Mouse (Mus musculus) heart, embryonic 12.5 days (tissue): ENCODE data around the gene Spem1. TPM values are rescaled to one million over a fixed set of nuclear protein-coding genes. Genes with fewer than 3 reads are reported as not detected.
"Not testable (repeated sequence)": the region's sequence is repeated elsewhere in the genome, so short reads cannot be mapped to it uniquely, and the experiment has no call there.

Experiments
- ATAC-seq: fragments of 200-750 bp; cut with Nextera tagmentation; 2 replicates; pipeline ENCODE4 v1.8.0; 2017; ENCODE audit warnings: moderate TSS enrichment, moderate library complexity; ENCODE audit not compliant: insufficient number of reproducible peaks, low FRiP score
- H3K27ac ChIP-seq: fragments of 300-500 bp; sonication (generic); 2 replicates; pipeline ENCODE4 v1.5.1; 2016; ENCODE audit warnings: mild to moderate bottlenecking, moderate library complexity; ENCODE audit not compliant: poor library complexity, severe bottlenecking
- H3K27me3 ChIP-seq: fragments of 300-500 bp; sonication (generic); replicated peaks from 2 replicates; pipeline ENCODE4 v1.6.1; 2016; ENCODE audit warnings: mild to moderate bottlenecking, moderate library complexity
- H3K36me3 ChIP-seq: fragments of 300-500 bp; sonication (generic); 2 replicates; pipeline ENCODE4 v1.6.1; 2016; ENCODE audit warnings: mild to moderate bottlenecking, moderate library complexity
- H3K4me1 ChIP-seq: fragments of 300-500 bp; sonication (generic); replicated peaks from 2 replicates; pipeline ENCODE4 v1.6.1; 2016; ENCODE audit warnings: mild to moderate bottlenecking
- H3K4me2 ChIP-seq: fragments of 300-500 bp; sonication (generic); 2 replicates; pipeline ENCODE4 v1.6.1; 2016; ENCODE audit warnings: mild to moderate bottlenecking, moderate library complexity
- H3K4me3 ChIP-seq: fragments of 300-500 bp; sonication (generic); 2 replicates; pipeline ENCODE4 v1.5.1; 2016; ENCODE audit warnings: mild to moderate bottlenecking
- H3K9ac ChIP-seq: fragments of 300-500 bp; sonication (generic); 2 replicates; pipeline ENCODE4 v1.6.1; 2016; ENCODE audit warnings: mild to moderate bottlenecking, moderate library complexity
- H3K9me3 ChIP-seq: fragments of 300-500 bp; sonication (generic); replicated peaks from 2 replicates; pipeline ENCODE4 v1.6.1; 2016; ENCODE audit warnings: mild to moderate bottlenecking, moderate library complexity
- WGBS: fragments of 180-500 bp; shearing (Covaris S2); methylation state at CpG from one replicate; pipeline ENCODE4 v1.1.7; 2016; 5-methylcytosine and 5-hydroxymethylcytosine counted together
- polyA plus RNA-seq: library from polyadenylated mRNA; unstranded; fragments of >200 nt; fragmentation: Nextera tagmentation; extraction: Ambion mirVana; gene quantifications from 2 replicates; pipeline ENCODE4 v1.2.1, GENCODE M21; 2016

Spem1 gene
- not detected in 2 replicates for polyA plus RNA-seq

DNA sequence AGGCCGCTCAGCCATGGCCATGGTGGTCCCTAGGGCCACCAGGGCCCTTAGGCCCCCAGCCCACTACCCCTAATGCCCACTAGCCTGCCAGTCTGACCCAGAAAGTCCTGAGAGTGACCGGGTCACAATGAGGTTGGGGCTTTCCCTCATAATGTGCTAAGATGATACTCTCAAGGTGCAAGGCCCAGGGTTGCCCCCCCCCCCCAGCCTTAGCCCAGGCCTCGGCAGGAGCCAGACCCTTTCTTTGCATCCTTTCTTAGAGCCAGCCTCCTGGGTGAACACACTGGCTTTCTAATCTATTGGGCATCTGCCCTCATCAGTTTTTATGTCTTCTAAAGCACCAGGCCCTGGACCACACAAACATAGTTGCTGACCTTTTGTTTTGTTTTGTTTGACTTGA, at the start of gene Spem1:
TSS of gene Spem1 (minus strand) at position 101 of the 400 bp plus-strand sequence.
- Histone ChIP-seq H3K4me2 (no peak within 1 kb of the TSS), H3K9me3 (no peaks in the 10 kb centered on the region; the same call in 1 of the 2 replicates), H3K9ac (no peak within 1 kb of the TSS), H3K4me3 (no peak within 1 kb of the TSS), H3K36me3 (peaks cover 21% of the 10 kb centered on the region), H3K27ac (no peak within 1 kb of the TSS), H3K4me1 (no peaks in the 10 kb centered on the region), H3K27me3 (0 out of 2 replicates have a peak, but pooled peaks cover 3% of the 10 kb centered on the region)
- 88% methylated on average over 3 of the region's 3 CpGs for WGBS
- no peak for ATAC-seq

DNA sequence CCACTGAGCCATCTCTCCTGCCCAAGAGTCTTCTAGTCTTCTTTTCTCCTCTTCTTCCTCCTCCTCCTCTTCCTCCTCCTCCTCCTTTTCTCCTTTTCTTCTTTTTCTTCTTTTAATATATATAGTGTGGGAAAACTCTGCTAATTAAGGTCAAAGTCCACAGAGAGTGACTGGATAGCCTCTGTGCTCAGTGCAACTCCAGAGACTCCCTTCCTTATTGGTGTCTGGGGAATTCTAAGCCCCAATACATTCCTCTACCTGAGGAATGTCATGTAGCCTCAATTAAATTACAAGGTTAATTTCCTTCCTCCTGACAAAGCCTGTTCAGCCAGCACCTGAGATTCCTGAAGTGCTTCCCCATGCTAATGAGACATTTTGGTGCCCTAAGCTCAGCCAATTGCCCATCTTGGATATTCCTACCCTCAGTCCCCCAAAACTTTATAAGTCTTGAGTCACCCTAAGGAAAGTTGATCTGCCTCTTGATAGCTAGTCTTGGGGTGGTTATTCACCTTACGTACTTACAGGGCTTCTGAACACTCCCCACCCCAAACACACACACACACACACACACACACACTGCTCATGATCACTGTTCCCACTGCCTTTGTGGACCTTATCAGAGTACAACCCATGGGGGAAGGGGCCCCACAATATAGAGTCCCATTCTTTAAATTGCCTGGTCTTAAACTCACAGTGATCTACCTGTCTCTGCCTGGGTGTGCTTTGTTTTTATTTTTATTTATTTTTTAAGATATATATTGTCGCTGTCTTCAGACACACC, 48.5 kb upstream of the Spem1 start:
- WGBS: 84% methylated on average over 2 of the region's 2 CpGs
- no peak for ATAC-seq
- H3K4me2 ChIP-seq: no peak overlapping the region
- no peak overlapping the region for H3K4me3 ChIP-seq
- no peak overlapping the region for H3K9ac ChIP-seq
- H3K9me3 ChIP-seq: no peaks in the 10 kb centered on the region
- H3K36me3 ChIP-seq: no peaks in the 10 kb centered on the region
- no peak overlapping the region for H3K27ac ChIP-seq
- H3K4me1 ChIP-seq: no peaks in the 10 kb centered on the region
- no peaks in the 10 kb centered on the region; the same call in 1 of the 2 replicates for H3K27me3 ChIP-seq

DNA sequence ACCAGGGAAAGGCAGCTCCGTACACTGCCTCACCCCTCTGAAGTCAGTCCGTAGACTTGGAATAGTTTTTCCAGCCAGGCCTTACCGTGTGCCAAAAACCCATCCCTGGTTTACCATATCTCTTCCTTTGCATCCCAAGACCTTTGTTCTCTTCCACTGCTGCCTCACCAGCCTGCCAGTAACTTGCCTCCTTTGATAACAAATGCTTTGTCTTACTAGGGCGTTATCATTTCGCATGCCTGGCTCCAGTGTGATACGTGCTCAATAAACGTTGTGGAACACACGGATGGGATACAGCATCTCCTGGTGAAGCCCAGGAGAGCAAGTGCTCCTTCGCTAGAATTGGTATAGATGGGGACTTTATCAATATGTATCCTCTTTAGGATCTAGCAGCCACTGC, 45.4 kb upstream of the Spem1 start:
- WGBS: 42% methylated on average over 9 of the region's 9 CpGs
- Histone ChIP-seq H3K4me1 (peaks cover 6% of the 10 kb centered on the region), H3K27ac (no peak overlapping the region), H3K27me3 (no peaks in the 10 kb centered on the region; the same call in 1 of the 2 replicates), H3K36me3 (no peaks in the 10 kb centered on the region), H3K9me3 (no peaks in the 10 kb centered on the region), H3K4me2 (no peak overlapping the region), H3K4me3 (no peak overlapping the region), H3K9ac (no peak overlapping the region)
- 0 out of 2 replicates have a peak, but pooled peaks have one; percentile 15 for ATAC-seq

DNA sequence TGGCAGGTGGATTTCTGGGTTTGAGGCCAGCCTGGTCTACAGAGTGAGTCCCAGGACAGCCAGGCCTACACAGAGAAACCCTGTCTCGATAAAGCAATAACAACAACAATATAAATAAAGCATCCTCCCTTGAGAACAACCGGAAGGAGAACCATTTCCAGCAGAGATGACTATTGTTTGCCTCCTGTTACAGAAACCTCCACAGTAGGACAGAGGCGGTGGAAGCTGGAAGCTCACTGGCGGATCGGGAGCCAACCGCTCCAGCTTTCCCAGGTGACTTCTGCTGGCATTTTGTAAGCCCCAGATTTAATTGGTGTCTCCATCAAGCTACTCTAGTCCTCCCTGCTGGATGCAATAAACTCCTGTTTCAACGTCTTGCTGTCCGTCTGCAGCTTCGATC, 43.6 kb upstream of the Spem1 start:
- H3K4me2 ChIP-seq: no peak overlapping the region
- no peaks in the 10 kb centered on the region for H3K36me3 ChIP-seq
- H3K27me3 ChIP-seq: no peaks in the 10 kb centered on the region; the same call in 1 of the 2 replicates
- H3K9ac ChIP-seq: no peak overlapping the region
- WGBS: 88% methylated on average over 9 of the region's 9 CpGs
- H3K4me1 ChIP-seq: peaks cover 6% of the 10 kb centered on the region
- no peaks in the 10 kb centered on the region for H3K9me3 ChIP-seq
- no peak for ATAC-seq
- H3K4me3 ChIP-seq: no peak overlapping the region
- H3K27ac ChIP-seq: no peak overlapping the region

DNA sequence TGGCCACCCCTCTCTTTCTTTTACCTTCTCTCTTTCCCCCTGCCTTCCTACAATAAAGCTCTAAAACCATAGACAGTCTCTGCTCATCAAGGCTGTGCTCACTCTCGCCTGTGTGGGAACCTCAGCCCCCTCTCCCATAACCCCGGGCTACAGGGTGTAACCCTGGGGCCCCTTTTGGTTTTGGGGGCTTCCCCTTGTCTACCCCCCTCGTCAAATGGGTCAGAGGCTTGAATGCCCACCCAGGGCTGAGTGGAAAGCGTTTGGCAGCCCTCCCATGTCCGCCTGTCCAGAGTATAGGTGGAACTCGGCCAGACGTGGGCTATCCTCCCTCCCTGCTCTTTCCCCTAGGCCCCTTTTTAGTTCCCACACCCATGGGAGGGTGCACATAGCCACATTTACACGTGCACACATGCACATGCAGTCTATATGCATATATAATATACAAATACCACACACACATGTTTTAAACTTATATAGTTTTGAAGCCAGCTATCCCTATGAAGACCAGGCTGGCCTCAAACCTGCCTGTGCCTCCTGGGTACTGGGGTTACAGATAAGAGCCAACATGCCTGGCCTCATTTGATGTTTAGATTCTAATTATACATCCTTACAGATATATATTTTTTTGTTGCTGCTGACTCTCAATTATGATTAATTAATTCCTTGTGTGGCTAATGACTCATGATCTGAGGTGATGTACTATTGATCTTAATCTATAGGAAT, 42.3 kb upstream of the Spem1 start:
- peak overlapping the region; percentile 66 for H3K27ac ChIP-seq
- peaks cover 8% of the 10 kb centered on the region for H3K27me3 ChIP-seq
- no peaks in the 10 kb centered on the region for H3K36me3 ChIP-seq
- peaks cover 6% of the 10 kb centered on the region for H3K4me1 ChIP-seq
- H3K9ac ChIP-seq: no peak overlapping the region
- no peak overlapping the region for H3K4me3 ChIP-seq
- no peak for ATAC-seq
- H3K9me3 ChIP-seq: no peaks in the 10 kb centered on the region
- H3K4me2 ChIP-seq: peak overlapping the region; percentile 33; the same call in 1 of the 2 replicates
- 50% methylated on average over 8 of the region's 8 CpGs for WGBS

DNA sequence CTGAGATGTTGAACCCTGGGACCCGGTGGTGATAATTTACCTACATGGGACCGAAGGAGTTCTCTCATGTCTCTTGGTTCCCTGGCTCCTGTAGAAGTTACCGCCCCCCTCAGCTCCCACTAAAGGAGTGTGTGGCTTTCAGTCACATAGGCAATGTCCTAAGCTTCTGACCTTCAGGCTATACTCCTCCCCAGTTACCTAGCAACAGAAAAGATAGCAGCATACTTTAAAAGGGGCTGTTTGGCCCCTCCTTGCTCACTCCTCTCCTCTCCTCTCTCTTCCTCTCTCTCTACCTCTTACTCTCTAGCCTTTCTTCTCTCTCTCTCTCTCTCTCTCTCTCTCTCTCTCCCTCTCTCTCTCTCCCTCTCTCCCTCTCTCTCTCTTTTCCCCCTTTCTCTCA, 41.7 kb upstream of the Spem1 start:
- H3K4me3 ChIP-seq, H3K9ac ChIP-seq, H3K9me3 ChIP-seq, ATAC-seq, H3K36me3 ChIP-seq, H3K4me1 ChIP-seq: not testable (repeated sequence)
- H3K27me3 ChIP-seq: peaks cover 14% of the 10 kb centered on the region
- H3K4me2 ChIP-seq: peak overlapping the region; percentile 33; the same call in 1 of the 2 replicates
- peak overlapping the region; percentile 66 for H3K27ac ChIP-seq
- WGBS: 78% methylated on average over 3 of the region's 3 CpGs

DNA sequence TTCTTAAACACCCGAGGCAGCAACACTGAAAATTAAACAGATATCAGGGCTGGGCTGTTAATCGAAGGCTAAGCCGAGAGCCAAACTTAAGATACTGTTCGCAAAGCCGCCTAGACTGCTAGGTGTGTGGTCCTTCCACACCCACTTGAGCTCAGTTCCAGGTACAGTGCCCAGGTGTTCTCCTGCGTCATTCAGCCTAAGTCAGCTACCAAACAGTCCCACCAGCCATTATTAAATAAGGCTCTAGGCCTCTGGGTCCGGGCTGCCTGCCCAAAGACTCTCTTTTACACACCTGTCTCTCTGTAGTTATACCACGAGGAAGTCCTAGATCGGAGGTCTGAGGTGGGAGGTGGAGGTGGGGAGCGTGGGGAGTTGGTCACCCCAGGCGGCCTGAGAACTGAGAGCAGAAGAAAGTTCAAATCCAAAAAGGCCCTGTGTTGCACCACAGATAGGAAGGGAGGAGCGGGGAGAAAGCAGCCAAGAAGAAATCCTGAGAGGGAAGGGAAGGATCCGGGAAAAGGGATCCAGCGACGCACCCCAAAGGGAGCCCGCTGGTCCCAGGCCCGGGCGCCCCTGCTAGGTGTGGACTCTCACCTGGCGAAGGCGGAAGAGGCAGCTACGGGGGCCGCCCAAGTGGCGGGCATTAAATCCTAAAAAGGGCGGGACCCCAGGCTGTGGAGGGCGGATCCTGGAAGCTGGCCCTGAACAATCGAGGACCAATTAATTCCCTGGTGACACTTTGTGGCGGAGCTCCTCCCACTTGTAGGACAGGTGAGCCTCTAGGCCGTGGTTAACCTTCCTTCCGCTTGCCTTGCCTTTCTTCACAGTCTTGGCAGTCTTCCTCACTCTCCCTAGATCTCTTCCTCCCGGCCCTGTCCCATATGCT, 36.4 kb upstream of the Spem1 start, which contains the start of gene Tnk1:
TSS of gene Tnk1 (minus strand) at position 618 of the 886 bp plus-strand sequence.
- no peaks in the 10 kb centered on the region for H3K36me3 ChIP-seq
- H3K27me3 ChIP-seq: peaks cover 38% of the 10 kb centered on the region
- no peak within 1 kb of the TSS for H3K27ac ChIP-seq
- no peaks in the 10 kb centered on the region for H3K9me3 ChIP-seq
- peaks cover 8% of the 10 kb centered on the region; the same call in 1 of the 2 replicates for H3K4me1 ChIP-seq
- ATAC-seq: no peak
- H3K4me2 ChIP-seq: no peak within 1 kb of the TSS; the same call in 1 of the 2 replicates
- 18% methylated on average over 30 of the region's 30 CpGs for WGBS
- H3K9ac ChIP-seq: peak within 1 kb of the TSS; percentile 6; the same call in 1 of the 2 replicates
- H3K4me3 ChIP-seq: no peak within 1 kb of the TSS

DNA sequence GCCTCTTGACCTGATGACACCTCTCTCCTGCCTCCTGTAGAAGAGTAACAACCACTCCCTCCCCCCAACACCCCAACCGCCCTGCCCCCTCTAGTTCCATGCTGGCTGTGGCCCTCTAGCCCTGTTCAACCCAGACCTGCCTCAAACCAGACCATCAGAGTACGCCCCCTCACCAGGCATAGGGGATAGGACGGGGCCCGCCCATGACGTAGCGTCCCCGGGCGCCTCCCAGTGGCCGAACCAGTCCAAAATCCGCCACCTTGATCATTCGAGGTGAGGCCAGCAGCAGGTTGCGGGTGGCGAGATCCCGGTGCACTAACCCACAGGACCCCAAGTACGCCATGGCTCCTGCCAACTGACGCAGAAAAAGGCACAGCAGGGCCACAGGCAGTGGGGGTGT, 33.4 kb upstream of the Spem1 start:
- Histone ChIP-seq H3K36me3 (peaks cover 22% of the 10 kb centered on the region), H3K4me3 (no peak overlapping the region), H3K9ac (no peak overlapping the region), H3K27ac (peak overlapping the region; percentile 31; the same call in 1 of the 2 replicates), H3K4me2 (peak overlapping the region; percentile 4), H3K4me1 (peaks cover 17% of the 10 kb centered on the region; the same call in 1 of the 2 replicates), H3K27me3 (peaks cover 38% of the 10 kb centered on the region), H3K9me3 (no peaks in the 10 kb centered on the region)
- no peak for ATAC-seq
- 14% methylated on average over 16 of the region's 16 CpGs for WGBS

DNA sequence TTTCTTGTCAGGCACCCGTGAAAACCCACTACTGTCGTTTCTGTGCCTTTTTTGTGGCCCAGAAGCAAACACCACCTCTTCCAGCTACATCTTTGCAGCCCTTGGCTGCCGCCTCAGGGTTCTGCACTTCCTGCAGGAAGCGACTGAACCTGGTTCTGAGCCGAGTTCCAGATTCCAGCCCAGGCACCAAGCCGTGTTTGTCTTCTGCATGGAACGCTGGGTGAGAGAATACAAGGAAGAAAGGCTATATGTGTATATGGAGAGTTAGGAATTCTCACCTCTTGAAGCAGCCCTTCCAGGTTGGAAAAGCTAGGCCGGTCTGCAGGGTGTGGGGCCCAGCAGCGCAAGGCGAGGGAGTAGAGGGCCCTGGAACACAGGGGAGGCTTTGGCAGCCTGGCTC, 32.7 kb upstream of the Spem1 start:
- Histone ChIP-seq H3K4me2 (peak overlapping the region; percentile 4), H3K9ac (no peak overlapping the region), H3K27ac (peak overlapping the region; percentile 31), H3K27me3 (peaks cover 34% of the 10 kb centered on the region), H3K4me3 (no peak overlapping the region), H3K4me1 (peaks cover 17% of the 10 kb centered on the region; the same call in 1 of the 2 replicates), H3K36me3 (peaks cover 28% of the 10 kb centered on the region), H3K9me3 (no peaks in the 10 kb centered on the region)
- 76% methylated on average over 10 of the region's 10 CpGs for WGBS
- no peak for ATAC-seq

DNA sequence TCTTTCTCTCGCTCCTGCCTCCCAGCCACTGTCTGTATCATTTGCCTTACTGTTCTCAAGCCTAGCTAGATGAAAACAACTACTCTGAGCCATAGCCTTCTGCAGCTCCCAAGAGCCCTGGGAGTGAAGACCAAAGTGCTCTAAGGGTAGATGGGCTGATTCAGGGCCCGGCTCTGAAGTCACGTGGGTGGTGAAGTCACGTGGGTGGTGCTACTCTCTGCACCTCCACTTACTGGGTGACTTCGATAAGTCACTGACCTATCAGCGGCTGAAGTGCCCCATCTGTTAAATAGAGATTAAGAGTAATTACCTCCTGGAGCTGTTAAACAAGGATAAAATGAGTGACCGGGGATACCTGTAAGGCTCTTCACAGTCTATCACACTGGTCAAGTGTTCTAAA, 32.0 kb upstream of the Spem1 start:
- Histone ChIP-seq H3K27me3 (peaks cover 27% of the 10 kb centered on the region), H3K9me3 (no peaks in the 10 kb centered on the region), H3K36me3 (peaks cover 35% of the 10 kb centered on the region), H3K4me1 (peaks cover 17% of the 10 kb centered on the region; the same call in 1 of the 2 replicates), H3K9ac (no peak overlapping the region), H3K4me2 (peak overlapping the region; percentile 4), H3K4me3 (no peak overlapping the region), H3K27ac (peak overlapping the region; percentile 38)
- ATAC-seq: peak; percentile 94
- WGBS: 36% methylated on average over 7 of the region's 7 CpGs
